In the genomic region with DNA sequence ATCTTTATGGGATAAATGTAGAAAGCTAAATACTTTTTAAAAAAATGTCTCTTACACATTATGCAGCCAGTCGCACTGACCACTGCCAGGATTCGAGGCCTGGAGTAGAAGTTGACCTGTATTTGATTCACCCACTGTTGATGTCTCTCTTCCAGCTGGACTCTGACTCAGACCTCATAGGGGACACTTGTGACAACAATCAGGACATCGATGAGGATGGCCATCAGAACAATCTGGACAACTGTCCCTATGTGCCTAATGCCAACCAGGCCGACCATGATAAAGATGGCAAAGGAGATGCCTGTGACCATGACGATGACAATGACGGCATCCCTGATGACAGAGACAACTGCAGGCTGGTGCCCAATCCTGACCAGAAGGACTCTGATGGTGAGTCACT, we compare ENCODE assay signal across 25 mouse cellular contexts. TPM values are rescaled to one million over a fixed set of nuclear protein-coding genes. Genes with fewer than 3 reads are reported as not detected.
DNase-seq lines count a peak whose midpoint lies in the region; ATAC-seq lines count a peak whose summit lies in the region.
"Had no signal": no experiment of that assay in that cellular context is flagged by ENCODE, and none has a peak within 500 bp of the region (broad histone marks: within the 10 kb centered on the region; RNA-seq: fewer than 3 reads in every experiment).

No protein-coding gene starts in this region.

- no peak for ATAC-seq in megakaryocyte, adult 5-6 weeks (ENCODE audit: poor library complexity, severe bottlenecking)
- ATAC-seq: activated CD4-positive, CD25-positive, alpha-beta regulatory T cell, adult 4 months; CD4-positive, CD25-positive, alpha-beta regulatory T cell, adult 4 months; forebrain, embryonic 15.5 days; intestine, postnatal 0 days had no signal

- H3K27me3 ChIP-seq in megakaryocyte, embryonic 14.5 days (replicated peaks) = no peaks in the 10 kb centered on the region
- H3K27me3 ChIP-seq: embryonic facial prominence, embryonic 12.5 days; embryonic facial prominence, embryonic 15.5 days; forebrain, embryonic 12.5 days; forebrain, embryonic 15.5 days; heart, embryonic 13.5 days; hindbrain, embryonic 12.5 days; hindbrain, embryonic 15.5 days had no signal

- H3K9me3 ChIP-seq in megakaryocyte, embryonic 14.5 days = no peaks in the 10 kb centered on the region
- H3K9me3 ChIP-seq: embryonic facial prominence, embryonic 12.5 days; embryonic facial prominence, embryonic 15.5 days; forebrain, embryonic 15.5 days; heart, embryonic 13.5 days; hindbrain, embryonic 12.5 days; hindbrain, embryonic 15.5 days had no signal

- intact Hi-C loops in heart, postnatal 10 days (cut with DNase I) = no loop called here

- peaks cover 45% of the 10 kb centered on the region for H3K4me1 ChIP-seq in megakaryocyte, embryonic 14.5 days
- H3K4me1 ChIP-seq: hindbrain, embryonic 12.5 days; hindbrain, embryonic 15.5 days had no signal

- H3K4me3 ChIP-seq in megakaryocyte, embryonic 14.5 days (replicated peaks) = peak overlapping the region; percentile 3
- H3K4me3 ChIP-seq: embryonic facial prominence, embryonic 12.5 days; embryonic facial prominence, embryonic 15.5 days; erythroblast, embryonic 14.5 days; forebrain, embryonic 12.5 days; forebrain, embryonic 15.5 days; heart, embryonic 13.5 days; hindbrain, embryonic 12.5 days; hindbrain, embryonic 15.5 days had no signal

- H3K36me3 ChIP-seq in megakaryocyte, embryonic 14.5 days (replicated peaks; ENCODE audit: low read length) = peaks cover 97% of the 10 kb centered on the region
- H3K36me3 ChIP-seq: forebrain, embryonic 15.5 days; hindbrain, embryonic 15.5 days had no signal

- DNase-seq in heart, adult 11 months = peak; percentile 63
- DNase-seq in heart, postnatal 10 days = no peak
- DNase-seq in NIH3T3 (ENCODE audit: low read depth) = peak; percentile 28
- DNase-seq in thymus, postnatal 25 days = no peak
- DNase-seq: adrenal gland, adult 8-10 months; adrenal gland, postnatal 25 days; cerebellum, adult 18-20 months; cerebellum, adult 9-10 months; cerebellum, postnatal 25 days; gastrocnemius, postnatal 10 days; gastrocnemius, postnatal 36 days had no signal

RNA-seq across cellular contexts. Expression of gene Thbs1, which starts 10.6 kb away (rescaled TPM):
- 10 to 100 TPM; 35.1 to 37.0 TPM for total RNA-seq in heart, postnatal 10 days (2021)
- polyA plus RNA-seq in megakaryocyte, embryonic 14.5 days (2012; ENCODE audit: insufficient read depth, low replicate concordance) = 258 and 405 TPM in 2 replicates
- total RNA-seq in megakaryocyte, adult 5-6 weeks (2015) = 27.3 and 28.8 TPM in 2 replicates
- total RNA-seq in megakaryocyte, adult 5-6 weeks (2017) = 32.7 and 37.6 TPM in 2 replicates
- total RNA-seq: MEL had no signal
- polyA plus RNA-seq: activated CD4-positive, CD25-positive, alpha-beta regulatory T cell, adult 4 months had no signal

Comparison
In these comparisons a context has a peak if more than half of its experiments do, and no peak if none do; other contexts are left out.
1. DNase-seq: peak in heart, adult 11 months (single experiment) and NIH3T3 (single experiment); none in heart, postnatal 10 days (0 of 2) and thymus, postnatal 25 days (single experiment).